Mouse (Mus musculus): ENCODE data around the gene Col6a6. TPM values are rescaled to one million over a fixed set of nuclear protein-coding genes. Genes with fewer than 3 reads are reported as not detected.

Gene Col6a6
- total and polyA plus RNA-seq, 3 experiments = not detected

DNA sequence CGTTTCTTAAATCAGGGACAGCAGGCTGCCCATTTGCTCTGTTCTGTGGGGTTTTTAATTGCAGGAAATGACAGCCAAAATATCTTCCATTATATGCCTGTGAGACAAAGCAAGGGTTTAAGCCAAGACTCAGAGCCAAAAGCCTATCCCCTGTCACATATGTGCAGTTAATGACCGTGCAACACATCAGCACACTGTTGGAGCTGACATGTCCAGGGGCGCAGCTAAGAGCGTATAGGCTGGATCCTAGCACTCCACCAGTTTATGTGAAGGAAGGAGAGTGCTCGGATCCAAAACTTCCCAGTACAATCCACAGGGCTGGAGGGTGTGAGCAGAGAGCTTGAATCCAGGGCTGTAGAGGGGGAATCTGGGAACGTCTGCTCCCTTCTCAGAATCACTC lies 127.3 kb downstream of the Col6a6 start:
- Histone ChIP-seq H3K9ac (ENCODE audit: control insufficient read depth, low read depth, low read length, poor library complexity, severe bottlenecking) (no peak overlapping the region), H3K4me1 (ENCODE audit: control insufficient read depth in 1 of 2, insufficient read depth in 2 of 2, low read length in 2 of 2) (no peaks in the 10 kb centered on the region), H3K27ac (ENCODE audit: control insufficient read depth, low read depth, low read length) (no peak overlapping the region), H3K27me3 (ENCODE audit: control insufficient read depth in 1 of 2, insufficient read depth in 2 of 2, low read length in 2 of 2) (no peaks in the 10 kb centered on the region), H3K36me3 (ENCODE audit: control insufficient read depth in 1 of 2, insufficient read depth in 2 of 2, low read length in 2 of 2) (no peaks in the 10 kb centered on the region), H3K79me2 (ENCODE audit: control insufficient read depth, insufficient read depth, low read length, poor library complexity) (no peaks in the 10 kb centered on the region), H3K9me3 (replicated peaks; ENCODE audit: insufficient read depth, low read length) (no peaks in the 10 kb centered on the region), H3K4me3 (ENCODE audit: control insufficient read depth in 1 of 2, insufficient read depth in 1 of 2, low read depth in 2 of 2, low read length in 2 of 2) (no peak overlapping the region)
- no peak for DNase-seq (ENCODE audit: low read depth, low spot score)
- TF ChIP-seq RCOR1 (IDR thresholded peaks at IDR 0.05; ENCODE audit: low read depth, low read length) (no peak), RAD21 (IDR thresholded peaks at IDR 0.05; ENCODE audit: low read depth, low read length) (no peak), JUND (IDR thresholded peaks at IDR 0.05; ENCODE audit: low read depth, low read length) (no peak), SMC3 (IDR thresholded peaks at IDR 0.05; ENCODE audit: low read depth, low read length) (no peak), E2F4 (IDR thresholded peaks at IDR 0.05; ENCODE audit: borderline replicate concordance, low read depth, low read length) (no peak), MYC (IDR thresholded peaks at IDR 0.05; ENCODE audit: low read depth, low read length) (no peak), MAFK (IDR thresholded peaks at IDR 0.05; ENCODE audit: borderline replicate concordance, low read depth, low read length) (no peak), UBTF (IDR thresholded peaks at IDR 0.05; ENCODE audit: borderline replicate concordance, insufficient read depth, low read depth, low read length) (no peak), USF2 (IDR thresholded peaks at IDR 0.05; ENCODE audit: borderline replicate concordance in 1 of 2, insufficient read depth in 1 of 2, low read depth in 1 of 2, low read length in 2 of 2) (no peak), EP300 (IDR thresholded peaks at IDR 0.05; ENCODE audit: low read depth in 1 of 2, low read length in 2 of 2) (no peak), CHD1 (IDR thresholded peaks at IDR 0.05; ENCODE audit: low read depth, low read length) (no peak), KAT2A (conservative IDR thresholded peaks at IDR 0.05; ENCODE audit: low read depth, low read length) (no peak), MAX (IDR thresholded peaks at IDR 0.05; ENCODE audit: low read length) (no peak), HCFC1 (IDR thresholded peaks at IDR 0.05; ENCODE audit: low read depth, low read length) (no peak)

DNA sequence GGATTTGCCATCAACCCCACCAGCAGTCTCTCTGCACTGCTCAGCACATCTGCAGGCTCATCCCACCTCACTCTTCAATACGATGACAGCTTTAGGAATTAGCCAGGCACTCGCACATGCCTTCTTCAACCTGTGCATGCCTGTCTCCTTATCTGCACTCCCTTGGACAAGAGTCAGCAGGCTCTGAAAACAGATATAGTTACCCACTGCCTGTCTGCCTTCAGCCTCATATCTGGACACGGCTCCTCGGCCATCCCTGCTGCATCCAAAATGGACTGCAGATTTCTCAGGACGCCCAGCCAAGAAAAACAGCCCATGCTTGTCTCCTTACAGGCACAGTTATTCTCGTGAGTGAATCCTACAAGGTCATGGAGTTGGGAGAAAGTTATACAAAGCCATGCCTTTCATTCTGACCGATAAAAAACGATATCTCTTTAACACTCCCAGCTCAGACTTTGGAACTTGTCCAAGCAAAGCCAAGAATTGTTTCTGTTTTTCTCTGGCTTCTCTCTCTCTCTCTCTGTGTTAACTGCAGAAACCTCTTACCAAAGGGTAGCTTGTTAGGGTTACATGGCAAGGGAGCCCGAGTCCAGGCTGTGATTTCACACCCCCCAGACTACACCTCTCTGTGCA lies 130.1 kb downstream of the Col6a6 start:
- no peak for DNase-seq (ENCODE audit: low read depth, low spot score)
- TF ChIP-seq JUND (IDR thresholded peaks at IDR 0.05; ENCODE audit: low read depth, low read length) (no peak), MYC (IDR thresholded peaks at IDR 0.05; ENCODE audit: low read depth, low read length) (no peak), ELF1 (IDR thresholded peaks at IDR 0.05; ENCODE audit: low read depth, low read length) (no peak), USF1 (IDR thresholded peaks at IDR 0.05; ENCODE audit: low read depth, low read length) (no peak), MAX (IDR thresholded peaks at IDR 0.05; ENCODE audit: low read length) (no peak), POLR2A (IDR thresholded peaks at IDR 0.05; ENCODE audit: control insufficient read depth in 1 of 2, insufficient read depth in 1 of 2, low read depth in 1 of 2, low read length in 2 of 2, poor library complexity in 1 of 2) (no peak), NELFE (IDR thresholded peaks at IDR 0.05; ENCODE audit: low read depth, low read length) (no peak), TCF12 (IDR thresholded peaks at IDR 0.05; ENCODE audit: low read depth, low read length) (no peak), POLR2AphosphoS5 (IDR thresholded peaks at IDR 0.05; ENCODE audit: borderline replicate concordance, low read depth, low read length) (no peak), BHLHE40 (IDR thresholded peaks at IDR 0.05; ENCODE audit: borderline replicate concordance, low read depth, low read length) (no peak), CHD2 (IDR thresholded peaks at IDR 0.05; ENCODE audit: low read length) (no peak), CTCF (IDR thresholded peaks at IDR 0.05 in 2 of 3, conservative IDR thresholded peaks at IDR 0.05 in 1 of 3; ENCODE audit: control insufficient read depth in 1 of 3, insufficient read depth in 1 of 3, low read depth in 2 of 3, low read length in 3 of 3, poor library complexity in 1 of 3, severe bottlenecking in 1 of 3) (no peak), RCOR1 (IDR thresholded peaks at IDR 0.05; ENCODE audit: low read depth, low read length) (no peak), EP300 (IDR thresholded peaks at IDR 0.05; ENCODE audit: low read depth in 1 of 2, low read length in 2 of 2) (no peak), GABPA (IDR thresholded peaks at IDR 0.05; ENCODE audit: low read depth, low read length) (no peak), TAL1 (IDR thresholded peaks at IDR 0.05; ENCODE audit: low read length) (no peak), UBTF (IDR thresholded peaks at IDR 0.05; ENCODE audit: borderline replicate concordance, insufficient read depth, low read depth, low read length) (no peak)
- no peak overlapping the region for H3K27ac ChIP-seq (ENCODE audit: control insufficient read depth, low read depth, low read length)
- H3K79me2 ChIP-seq (ENCODE audit: control insufficient read depth, insufficient read depth, low read length, poor library complexity) = no peaks in the 10 kb centered on the region
- H3K27me3 ChIP-seq (ENCODE audit: control insufficient read depth in 1 of 2, insufficient read depth in 2 of 2, low read length in 2 of 2) = no peaks in the 10 kb centered on the region
- H3K4me3 ChIP-seq (ENCODE audit: control insufficient read depth in 1 of 2, insufficient read depth in 1 of 2, low read depth in 2 of 2, low read length in 2 of 2) = no peak overlapping the region
- H3K4me1 ChIP-seq (ENCODE audit: control insufficient read depth in 1 of 2, insufficient read depth in 2 of 2, low read length in 2 of 2) = no peaks in the 10 kb centered on the region
- H3K9me3 ChIP-seq (replicated peaks; ENCODE audit: insufficient read depth, low read length) = no peaks in the 10 kb centered on the region
- H3K36me3 ChIP-seq (ENCODE audit: control insufficient read depth in 1 of 2, insufficient read depth in 2 of 2, low read length in 2 of 2) = no peaks in the 10 kb centered on the region
- H3K9ac ChIP-seq (ENCODE audit: control insufficient read depth, low read depth, low read length, poor library complexity, severe bottlenecking) = no peak overlapping the region
